Mouse (Mus musculus) spleen, embryonic (tissue): ENCODE data around the gene Dennd1a.

Experiments used
- CTCF ChIA-PET: fragments of 350-600 bp; sonication (Branson Sonifier 250); formaldehyde crosslinking; loops from one replicate; lab custom pipeline; 2022; lab: Charles Lee

Dennd1a gene

DNA sequence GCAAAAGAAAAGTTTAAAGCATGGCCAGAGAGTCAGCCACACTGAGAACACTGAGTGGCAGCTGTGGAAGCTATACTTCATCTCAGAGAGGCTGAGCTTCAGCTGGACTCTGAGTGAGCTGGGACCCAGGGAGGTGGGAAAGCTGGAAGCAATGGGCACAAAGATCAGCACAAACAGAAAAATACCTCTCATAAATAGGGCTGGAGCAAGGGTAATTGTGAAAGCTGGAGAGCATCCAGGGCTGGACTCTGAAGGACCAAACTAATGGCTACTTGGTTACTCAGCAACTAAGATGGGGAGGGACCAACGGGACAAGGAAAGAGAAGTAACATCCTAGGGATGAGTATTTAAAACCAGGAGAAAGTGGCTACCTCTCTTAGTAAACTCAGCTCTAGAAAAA, 225.0 kb downstream of the Dennd1a start:
- CTCF ChIA-PET, result no interaction called here

DNA sequence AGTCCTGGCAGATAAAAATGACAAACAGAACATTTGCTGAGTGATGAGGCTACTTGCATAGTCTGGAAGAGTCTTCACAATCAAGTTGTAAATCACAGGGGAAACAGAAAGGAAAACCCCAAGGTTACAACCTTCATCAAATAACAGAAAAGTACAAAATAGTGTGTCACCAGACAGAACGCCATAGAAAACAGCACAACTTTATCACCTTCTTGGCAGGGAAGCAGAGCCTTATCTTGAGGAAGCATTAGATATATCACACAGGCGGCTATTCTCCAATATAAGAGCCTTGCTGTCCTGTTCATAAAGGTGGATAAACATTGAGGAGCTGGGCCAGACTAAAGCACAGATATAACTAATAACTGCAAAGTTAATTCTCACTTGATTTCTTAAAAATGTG, 225.7 kb downstream of the Dennd1a start:
- CTCF ChIA-PET, result interaction anchor here (0.6 kb wide), 1 partner anchor 90 kb away, joined by 4 read pairs; no protein-coding TSS in a partner anchor

DNA sequence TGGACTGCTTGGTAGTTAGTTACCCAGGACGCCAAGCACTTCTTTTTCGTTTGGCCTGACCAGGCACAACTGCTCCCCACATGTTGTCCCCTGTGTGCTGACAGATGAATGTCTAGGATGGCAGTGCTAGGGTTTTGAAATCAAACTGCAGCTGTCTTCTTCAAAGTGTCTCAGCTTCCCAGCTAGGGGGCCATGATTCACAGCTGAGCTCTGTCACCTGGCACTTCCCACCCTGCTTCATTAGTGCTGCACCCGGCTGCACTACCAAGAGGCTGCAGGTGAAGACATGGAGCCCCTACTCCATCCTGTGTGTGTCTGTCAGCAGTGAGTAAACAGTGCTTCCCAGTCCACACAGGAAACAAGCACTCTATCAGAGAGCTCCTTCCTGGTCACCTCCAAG, 234.8 kb downstream of the Dennd1a start:
- CTCF ChIA-PET, result no interaction called here

DNA sequence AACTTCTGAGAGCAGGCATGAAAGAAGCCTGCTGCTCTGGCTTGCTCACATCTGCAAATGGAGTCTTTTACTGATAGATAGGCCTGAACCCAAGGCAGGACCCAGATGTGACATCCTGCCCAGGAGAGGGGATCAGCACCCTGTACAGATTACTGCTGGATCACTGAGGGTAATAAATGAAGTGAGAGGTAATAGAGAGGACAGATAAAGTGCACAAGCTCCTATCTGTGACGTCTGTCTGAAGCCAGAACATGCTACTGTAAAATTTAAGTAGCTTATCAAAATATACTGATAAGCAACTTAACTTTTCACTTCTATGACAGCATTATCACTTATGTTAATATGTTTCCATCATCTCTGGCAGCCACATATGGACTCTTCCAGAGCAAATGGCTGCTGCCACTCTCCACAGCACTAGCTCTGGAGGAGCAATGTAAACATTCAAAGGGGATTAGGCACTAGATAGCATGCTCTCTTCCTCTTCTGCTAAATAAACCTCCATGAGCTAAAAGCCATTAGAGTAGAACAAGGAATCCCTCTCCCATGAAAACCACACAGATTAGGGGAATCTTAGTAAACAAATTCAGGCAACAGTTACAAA, 235.6 kb downstream of the Dennd1a start:
- CTCF ChIA-PET, result no interaction called here

DNA sequence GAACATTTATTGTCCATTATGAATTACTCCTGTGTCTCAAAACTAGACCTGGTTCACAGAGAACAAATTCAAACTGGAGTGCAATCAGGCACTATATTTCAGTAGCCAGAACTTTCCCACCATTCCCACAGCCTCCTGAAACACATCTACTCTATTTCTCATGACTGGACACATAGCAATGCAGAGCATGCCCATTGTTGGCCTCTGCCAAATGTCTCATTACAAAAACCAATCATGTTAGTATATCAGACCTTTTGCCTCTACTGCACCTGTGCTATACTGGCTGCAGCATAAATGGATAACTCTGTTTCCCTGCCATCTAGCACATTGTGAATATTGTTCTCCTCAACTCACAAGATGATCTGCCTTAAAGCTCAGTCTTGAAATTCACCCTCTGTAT, 238.2 kb downstream of the Dennd1a start:
- CTCF ChIA-PET, result no interaction called here

DNA sequence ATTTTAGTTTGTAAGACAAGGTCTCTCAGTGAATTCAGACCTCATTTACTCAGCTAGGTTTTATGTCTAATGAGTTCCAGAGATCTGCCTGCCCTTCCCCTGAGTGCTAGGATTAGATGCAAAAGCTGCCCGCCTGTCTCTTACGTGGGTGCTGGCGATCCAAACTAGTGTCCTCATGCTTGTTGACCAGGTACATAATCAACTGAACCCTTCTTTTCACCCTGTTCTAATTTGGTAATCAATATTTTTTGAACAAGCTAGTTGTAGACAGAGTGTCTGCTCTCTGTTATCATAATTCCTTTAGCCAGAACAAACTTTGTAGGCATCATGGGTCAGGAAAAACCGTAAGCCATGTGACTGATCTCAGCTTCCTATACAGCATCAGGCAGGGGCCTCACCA, 241.9 kb downstream of the Dennd1a start:
- CTCF ChIA-PET, result no interaction called here

DNA sequence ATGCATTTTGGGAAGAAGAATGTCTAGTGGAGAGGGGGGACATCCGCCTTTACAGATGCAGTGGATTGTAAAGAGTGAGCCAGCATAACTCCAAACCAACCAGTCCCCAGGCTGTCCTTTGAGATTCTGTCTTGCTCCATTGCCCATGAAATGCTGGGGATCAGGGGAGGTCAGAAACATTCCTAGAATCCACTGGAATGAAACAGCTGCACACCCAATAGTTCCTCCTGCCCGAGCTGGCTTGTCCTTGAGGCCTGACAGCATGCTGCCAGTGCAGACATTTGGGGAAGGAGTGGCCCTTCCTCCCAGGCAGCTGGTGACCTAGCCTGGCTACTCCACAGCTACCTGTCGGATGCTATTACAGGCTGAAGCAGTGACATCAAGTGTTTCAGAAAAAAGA, 246.3 kb downstream of the Dennd1a start:
- CTCF ChIA-PET, result no interaction called here

DNA sequence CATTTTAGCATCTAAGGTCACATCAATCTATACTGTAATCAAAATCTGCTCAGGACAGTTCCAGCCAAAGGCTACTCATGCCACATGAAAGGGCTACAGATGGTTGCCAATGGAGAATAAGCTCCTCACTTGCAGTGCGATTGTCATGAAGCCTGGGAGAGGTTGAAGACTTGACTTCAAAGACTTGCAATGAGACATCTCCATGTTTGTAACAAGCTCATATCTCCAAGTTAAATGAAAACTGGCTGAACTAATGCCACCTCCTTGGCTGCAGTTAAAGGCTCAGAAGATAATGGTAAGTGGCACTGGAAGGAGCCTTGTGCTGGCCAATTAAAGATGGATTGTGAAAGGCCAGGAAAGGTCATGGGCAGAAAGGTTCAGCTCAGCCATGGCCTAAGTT, 247.6 kb downstream of the Dennd1a start:
- CTCF ChIA-PET, result interaction anchor here (0.7 kb wide), 1 partner anchor 41 kb away, joined by 3 read pairs; no protein-coding TSS in a partner anchor

DNA sequence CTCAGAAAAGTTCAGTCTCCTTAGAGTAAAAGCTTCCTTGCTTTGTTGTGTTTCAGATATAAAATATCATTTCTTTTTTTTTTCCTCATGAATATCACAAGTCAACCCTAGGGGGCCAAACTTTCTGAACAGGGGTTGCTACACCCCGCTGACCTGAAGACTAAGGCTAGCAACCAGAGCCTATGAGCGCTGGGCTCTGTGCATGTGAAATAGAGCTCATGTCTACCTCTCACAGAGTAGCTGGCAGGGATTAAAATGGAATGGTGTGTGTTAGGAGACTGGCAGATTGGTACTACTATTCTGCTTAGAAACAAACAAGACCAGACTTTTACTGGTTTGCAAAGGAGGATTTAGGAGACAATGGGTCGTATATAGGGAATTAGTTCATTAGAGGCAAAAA, 258.9 kb downstream of the Dennd1a start:
- CTCF ChIA-PET, result no interaction called here

DNA sequence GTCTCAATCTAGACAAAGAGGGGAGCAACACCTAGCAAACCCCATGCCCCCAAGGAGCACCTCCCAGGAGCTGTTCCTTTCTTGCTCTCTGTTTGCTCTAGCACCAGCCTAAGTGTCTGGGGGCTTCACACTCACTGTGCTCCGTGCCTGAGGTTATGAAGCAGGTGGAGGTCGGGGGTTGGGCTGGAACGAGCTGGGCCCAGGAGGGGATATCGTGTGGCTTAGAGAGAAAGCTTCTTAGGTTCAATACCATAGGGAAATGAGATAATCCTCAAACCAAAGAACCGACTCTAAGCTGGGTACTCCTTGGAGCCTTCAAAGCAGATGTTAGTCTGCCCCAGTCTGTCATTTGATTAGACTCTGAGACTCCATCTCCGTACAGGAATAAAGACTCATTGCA, 261.6 kb downstream of the Dennd1a start:
- CTCF ChIA-PET, result interaction anchor here (0.6 kb wide), 1 partner anchor 425 kb away, joined by 5 read pairs; no protein-coding TSS in a partner anchor

DNA sequence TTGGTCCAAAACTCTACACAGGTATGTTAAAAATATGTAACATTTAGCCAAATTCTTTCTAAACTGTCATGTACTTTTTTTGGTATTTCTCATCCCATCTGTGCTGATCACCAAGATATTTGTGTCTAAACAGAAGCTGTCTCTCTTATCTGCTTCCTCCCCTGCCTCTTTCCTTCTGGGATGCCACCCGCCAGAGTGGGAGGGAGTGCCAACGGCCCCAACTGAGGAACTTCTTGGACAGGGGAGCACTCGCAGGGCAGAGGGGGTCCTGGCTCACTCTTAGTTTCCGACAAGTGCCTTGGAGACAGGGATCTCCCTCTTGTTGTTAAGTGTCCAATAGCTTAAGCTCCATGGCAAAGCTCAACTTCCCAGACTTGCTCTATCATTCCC, 263.5 kb downstream of the Dennd1a start:
- CTCF ChIA-PET, result no interaction called here

DNA sequence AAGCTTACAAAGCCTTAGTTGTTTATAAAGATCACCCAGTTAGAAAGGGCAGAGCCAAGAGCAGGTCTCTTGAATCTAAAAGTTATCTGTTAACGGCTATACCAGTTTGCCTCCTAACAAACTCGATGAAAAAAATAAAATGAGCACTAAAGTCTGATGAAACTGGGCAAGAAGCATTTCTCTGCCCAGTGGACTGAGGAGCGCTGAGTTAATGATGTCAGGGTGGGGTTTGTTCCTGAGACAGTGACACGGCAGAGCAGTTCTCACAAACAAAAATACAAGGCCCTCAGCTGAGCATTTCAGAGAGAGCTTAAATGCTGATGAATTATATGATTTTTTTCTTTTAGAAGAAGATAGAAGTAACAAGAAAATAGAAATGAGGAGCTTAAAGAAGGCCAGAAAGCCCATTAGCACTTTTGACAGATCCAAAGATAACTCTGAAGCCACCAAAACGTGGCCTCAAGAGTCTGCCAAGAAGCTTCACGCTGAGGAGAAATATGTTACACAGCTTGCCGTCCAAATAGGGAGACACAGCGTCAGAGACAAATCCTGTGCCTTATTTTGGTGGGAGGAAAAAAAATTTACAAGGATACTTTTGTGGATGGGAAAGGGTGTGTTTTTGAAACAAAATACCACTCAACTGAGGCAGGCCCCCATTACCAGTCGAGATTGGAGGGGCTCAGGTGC, 264.0 kb downstream of the Dennd1a start:
- CTCF ChIA-PET, result no interaction called here

DNA sequence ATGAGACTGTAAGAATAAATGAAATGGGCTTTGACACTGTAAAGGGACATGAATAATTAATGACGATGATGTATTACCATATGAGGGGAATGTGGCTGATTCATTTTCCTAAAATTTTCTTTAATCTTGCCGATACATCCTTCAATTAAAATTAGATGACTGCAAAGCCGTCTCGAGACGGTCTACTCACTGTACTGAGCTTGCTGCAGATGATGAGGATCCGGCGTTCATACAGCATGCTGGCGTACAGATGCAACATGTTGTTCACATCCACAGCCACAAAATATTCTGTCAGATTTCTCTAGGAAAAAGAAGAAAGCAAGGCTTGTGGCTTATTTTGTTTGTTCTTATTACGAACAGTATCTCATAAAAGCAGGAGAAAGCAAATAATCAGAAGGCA, 266.0 kb downstream of the Dennd1a start:
- CTCF ChIA-PET, result no interaction called here

DNA sequence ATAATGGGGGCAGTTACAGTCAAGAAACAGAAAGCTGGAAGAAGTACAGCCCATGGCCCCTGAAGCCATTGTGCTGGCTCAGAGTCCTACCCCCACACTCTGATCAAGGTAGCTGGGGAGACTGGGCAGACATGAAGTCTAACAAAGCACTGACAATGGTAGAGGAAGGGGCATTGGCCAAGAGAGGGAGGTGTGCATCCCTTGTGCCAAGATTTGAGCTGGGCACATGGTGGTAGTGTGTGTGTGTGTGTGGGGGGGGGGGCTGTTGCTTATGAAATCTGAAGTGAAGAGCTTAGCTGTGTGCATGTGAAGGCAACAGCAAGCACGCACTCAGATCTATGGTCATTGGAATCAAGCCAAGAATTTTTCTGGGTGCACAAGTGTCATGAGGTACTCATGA, 272.5 kb downstream of the Dennd1a start:
- CTCF ChIA-PET, result no interaction called here

DNA sequence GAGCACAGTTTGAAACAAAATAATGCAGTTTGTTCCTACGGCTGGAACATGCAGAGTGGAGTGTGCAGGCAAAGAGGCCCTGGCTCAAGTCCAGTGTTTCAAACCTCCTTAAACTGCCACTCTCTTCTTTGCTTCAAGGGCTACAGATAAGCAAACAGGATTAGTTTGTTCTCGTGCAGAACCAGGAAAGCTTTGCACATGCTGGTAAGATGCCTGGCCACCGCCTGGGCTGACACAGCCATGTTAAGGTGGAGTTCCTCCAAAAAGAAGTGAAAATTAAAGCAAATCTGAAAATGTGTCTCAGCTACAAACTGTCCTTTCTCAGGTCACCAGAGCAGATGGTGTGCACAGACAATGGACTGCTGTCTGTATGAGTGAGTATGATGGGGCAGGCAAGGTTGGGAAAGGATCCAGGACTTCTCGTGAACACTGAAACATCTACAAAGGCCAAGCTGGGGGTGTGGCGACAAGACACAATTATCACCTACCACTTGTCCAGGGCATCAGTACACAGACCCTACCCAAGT, 273.3 kb downstream of the Dennd1a start:
- CTCF ChIA-PET, result no interaction called here

DNA sequence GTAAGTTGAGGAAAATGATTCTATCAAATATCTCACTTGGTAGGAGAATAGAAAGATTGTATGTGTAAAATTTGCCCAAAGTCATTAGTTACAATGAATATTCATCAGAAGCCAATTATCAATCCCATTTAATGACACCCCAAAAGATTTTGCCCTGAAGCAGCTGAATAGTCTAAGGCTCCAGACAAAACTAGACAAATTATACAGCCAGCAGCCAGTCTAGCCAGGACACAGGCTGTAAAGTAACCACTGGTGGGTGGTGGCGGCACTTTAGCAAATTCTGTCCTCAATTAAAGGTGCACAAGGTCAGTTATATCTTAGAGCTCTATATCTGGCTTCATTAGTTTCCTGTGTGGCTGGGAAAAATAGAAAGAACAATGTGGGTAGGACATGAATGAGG, 280.0 kb downstream of the Dennd1a start:
- CTCF ChIA-PET, result no interaction called here

DNA sequence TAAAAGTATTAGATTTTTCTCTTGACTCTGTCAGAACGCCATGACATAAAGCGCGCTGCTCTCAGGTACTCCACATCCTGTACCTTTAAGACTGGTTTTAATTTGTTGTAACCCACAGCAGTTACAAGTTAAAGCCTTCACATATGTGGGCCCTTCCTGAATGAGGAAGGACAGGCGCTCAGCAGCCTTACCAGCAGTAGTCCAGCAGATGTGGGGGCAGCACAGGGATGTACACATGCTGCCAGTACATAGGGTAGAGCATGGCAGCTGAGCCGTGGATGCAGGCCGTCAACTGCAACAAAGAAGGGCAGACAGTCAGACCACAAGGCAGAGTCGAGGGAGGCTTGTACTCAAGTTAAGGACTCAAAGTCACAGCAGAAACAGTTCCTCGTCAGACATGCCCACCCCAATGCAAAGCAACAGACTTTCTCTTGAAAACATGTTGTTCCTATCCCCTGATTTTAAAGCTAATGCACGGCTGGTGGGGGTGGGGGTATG, 284.0 kb downstream of the Dennd1a start:
- CTCF ChIA-PET, result no interaction called here

DNA sequence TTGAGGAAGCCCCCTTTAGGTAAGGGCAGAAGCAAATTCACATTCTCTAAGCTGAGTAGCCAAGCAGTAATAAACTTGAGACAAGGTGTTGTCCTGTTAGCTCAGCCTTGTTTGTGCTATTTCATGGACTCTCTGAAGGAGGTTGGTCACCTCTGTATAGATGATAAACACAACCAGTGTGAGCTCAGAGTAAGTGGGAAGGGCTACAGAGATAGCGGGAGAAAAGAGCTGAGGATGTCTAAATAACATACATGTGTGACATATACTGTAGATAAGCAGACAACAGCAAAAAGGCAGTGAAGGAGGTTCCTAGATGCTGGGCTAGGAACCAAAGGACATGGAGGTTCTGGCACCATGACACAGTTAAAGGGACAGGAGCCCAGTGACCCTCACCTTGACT, 286.2 kb downstream of the Dennd1a start:
- CTCF ChIA-PET, result interaction anchor here (0.6 kb wide), 1 partner anchor 8 kb away, joined by 3 read pairs; no protein-coding TSS in a partner anchor

DNA sequence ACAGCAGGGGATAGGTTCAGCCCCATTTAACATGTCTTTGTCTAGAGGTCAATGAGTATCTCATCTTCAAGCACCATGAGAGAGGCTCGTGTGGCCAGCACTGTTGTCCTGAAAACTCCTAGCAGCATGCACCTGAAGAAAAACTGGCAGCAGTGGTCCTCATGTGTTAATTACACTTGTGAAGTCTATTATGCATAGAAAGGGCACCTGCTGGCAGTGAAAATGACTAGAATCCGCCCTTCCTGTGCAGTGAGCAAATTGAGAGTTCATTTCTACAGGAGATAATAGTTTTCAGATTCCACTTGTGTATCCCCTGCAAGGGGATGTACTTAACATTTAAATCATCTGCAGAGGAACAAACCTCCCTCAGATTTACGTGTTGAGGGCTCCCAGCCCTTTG, 289.2 kb downstream of the Dennd1a start:
- CTCF ChIA-PET, result no interaction called here

DNA sequence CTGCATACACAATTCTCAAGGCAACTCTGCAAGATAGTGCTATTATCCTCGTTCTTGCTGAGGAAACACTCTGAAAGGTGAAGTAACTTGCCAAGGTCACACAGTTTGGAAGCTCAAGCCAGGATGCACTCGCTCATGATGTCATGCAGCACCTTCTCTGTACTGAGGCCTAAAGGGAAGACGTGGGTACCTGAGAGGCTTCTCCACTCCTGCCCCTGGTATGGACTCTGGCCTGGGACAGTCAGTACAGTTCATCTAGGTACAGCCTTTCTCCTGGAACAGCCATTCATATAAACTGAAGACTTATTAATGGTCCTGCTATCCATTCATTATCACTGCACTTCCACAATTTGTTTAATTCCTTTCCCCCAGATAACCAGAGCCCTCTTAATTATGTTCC, 298.1 kb downstream of the Dennd1a start:
- CTCF ChIA-PET, result no interaction called here

DNA sequence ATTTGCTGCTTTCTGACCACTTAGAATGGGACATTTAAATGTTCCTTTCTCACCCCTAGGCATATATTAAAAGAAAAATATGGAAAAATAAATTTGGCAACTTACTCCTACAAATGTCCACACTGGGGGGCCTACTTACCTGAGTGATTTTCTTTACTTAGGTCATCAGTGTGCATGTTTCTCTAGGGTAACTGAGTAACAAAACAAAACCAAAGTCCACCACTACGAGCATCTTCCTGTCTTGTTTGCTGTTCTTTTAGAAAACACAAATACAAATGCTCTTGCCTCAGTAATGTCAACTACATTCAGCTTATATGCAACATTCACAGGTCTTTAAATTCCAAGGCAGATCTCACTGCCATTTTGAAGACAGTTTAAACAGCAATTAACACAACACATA, 298.9 kb downstream of the Dennd1a start:
- CTCF ChIA-PET, result no interaction called here

DNA sequence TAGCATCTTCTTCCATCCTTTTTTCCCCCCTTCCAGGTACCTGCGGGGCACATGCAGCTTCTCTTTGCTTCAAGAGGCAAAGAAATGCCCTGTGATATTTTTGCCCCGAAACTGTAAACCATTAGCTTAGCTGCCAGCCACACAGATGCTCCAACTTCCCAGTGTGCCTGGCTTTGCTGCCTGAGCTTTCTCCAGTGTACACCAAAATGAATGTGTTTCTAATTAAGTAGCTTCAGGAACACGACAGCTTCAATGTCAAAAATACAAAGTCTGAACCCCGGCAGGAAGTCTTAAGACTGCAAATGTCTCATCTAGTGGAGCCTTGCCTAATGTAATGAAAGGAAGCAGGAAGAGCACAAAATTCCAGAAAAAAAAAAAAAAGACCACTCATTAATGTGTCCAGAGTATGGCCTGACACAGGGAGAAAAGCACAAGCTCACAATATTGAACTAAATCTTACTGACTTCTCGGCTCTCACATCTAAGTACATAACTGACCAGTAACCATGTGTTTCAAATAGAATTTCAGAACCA, 301.4 kb downstream of the Dennd1a start:
- CTCF ChIA-PET, result no interaction called here

DNA sequence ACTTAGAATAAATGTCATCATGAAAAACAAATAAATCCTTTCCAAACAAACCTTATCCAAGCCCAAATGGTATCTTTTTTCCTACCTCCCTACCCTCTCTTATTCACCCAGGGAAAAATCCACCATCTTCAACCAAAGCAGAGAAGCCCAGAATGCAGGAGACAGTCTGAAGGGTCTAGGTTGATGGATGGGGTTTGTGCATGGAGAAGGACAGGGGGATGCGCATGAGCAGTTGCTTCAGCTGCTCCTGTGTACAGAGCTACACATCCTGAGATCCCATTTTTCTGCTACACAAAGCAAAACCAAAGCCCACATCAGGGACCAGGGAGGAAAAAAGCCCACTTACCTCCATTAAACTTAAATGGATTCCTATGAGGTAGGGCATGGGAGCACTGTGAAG, 304.5 kb downstream of the Dennd1a start:
- CTCF ChIA-PET, result interaction anchor here (0.7 kb wide), 1 partner anchor 763 kb away, joined by 4 read pairs; no protein-coding TSS in a partner anchor
